ENCODE assay signal across 22 mouse cellular contexts in the genomic region with DNA sequence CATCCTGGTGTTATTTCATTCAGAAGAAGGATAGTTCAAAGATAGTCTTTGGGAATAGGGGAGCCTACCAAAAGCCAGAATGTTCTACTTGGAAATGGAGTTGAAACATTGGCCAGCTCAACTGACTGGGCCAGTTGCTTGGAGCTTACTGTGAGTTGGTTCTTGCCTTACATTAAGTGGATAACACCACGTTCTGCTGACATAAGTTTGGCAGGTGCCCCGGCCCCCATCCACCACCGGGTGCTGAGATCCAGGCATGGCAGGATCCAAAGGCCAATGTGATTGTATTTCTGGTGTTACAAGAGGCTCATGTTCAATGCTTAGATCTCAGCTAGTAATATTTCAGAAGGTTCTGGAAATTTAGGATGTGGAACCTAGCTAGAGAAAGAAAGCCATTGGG.
DNase-seq lines count a peak whose midpoint lies in the region; ATAC-seq lines count a peak whose summit lies in the region.
"Had no signal": no experiment of that assay in that cellular context is flagged by ENCODE, and none has a peak within 500 bp of the region (broad histone marks: within the 10 kb centered on the region; RNA-seq: fewer than 3 reads in every experiment).

No protein-coding gene starts in this region.

- H3K27ac ChIP-seq in heart, embryonic 12.5 days (ENCODE audit: poor library complexity, severe bottlenecking), result no peak overlapping the region
- H3K27ac ChIP-seq: embryonic facial prominence, embryonic 13.5 days; embryonic facial prominence, embryonic 15.5 days; forebrain, embryonic 10.5 days; forebrain, embryonic 12.5 days had no signal

- no peak for ATAC-seq in heart, embryonic 12.5 days (ENCODE audit: insufficient number of reproducible peaks, low FRiP score)
- ATAC-seq: forebrain, embryonic 14.5 days had no signal

- H3K36me3 ChIP-seq in heart, embryonic 12.5 days, result no peaks in the 10 kb centered on the region
- H3K36me3 ChIP-seq: embryonic facial prominence, embryonic 13.5 days; embryonic facial prominence, embryonic 15.5 days; forebrain, embryonic 10.5 days; forebrain, embryonic 12.5 days had no signal

- H3K4me2 ChIP-seq in heart, embryonic 12.5 days, result no peak overlapping the region
- H3K4me2 ChIP-seq: embryonic facial prominence, embryonic 13.5 days; embryonic facial prominence, embryonic 15.5 days; forebrain, embryonic 12.5 days had no signal

- intact Hi-C loops in heart, postnatal 10 days (cut with DNase I), result no loop called here
- intact Hi-C loops in heart, postnatal 25 days (cut with DNase I), result no loop called here

- H3K9ac ChIP-seq in heart, embryonic 12.5 days, result no peak overlapping the region
- H3K9ac ChIP-seq: embryonic facial prominence, embryonic 13.5 days; embryonic facial prominence, embryonic 15.5 days; forebrain, embryonic 12.5 days had no signal

- 80% methylated on average over 3 of the region's 3 CpGs for WGBS in heart, embryonic 12.5 days

- no peaks in the 10 kb centered on the region for H3K27me3 ChIP-seq in heart, embryonic 12.5 days (replicated peaks)
- H3K27me3 ChIP-seq: embryonic facial prominence, embryonic 13.5 days; embryonic facial prominence, embryonic 15.5 days; forebrain, embryonic 12.5 days had no signal

- no peaks in the 10 kb centered on the region for H3K4me1 ChIP-seq in heart, embryonic 12.5 days (replicated peaks)
- H3K4me1 ChIP-seq: embryonic facial prominence, embryonic 13.5 days; embryonic facial prominence, embryonic 15.5 days; forebrain, embryonic 10.5 days; forebrain, embryonic 12.5 days had no signal

- no peaks in the 10 kb centered on the region for H3K9me3 ChIP-seq in heart, embryonic 12.5 days (replicated peaks)
- H3K9me3 ChIP-seq: embryonic facial prominence, embryonic 13.5 days; embryonic facial prominence, embryonic 15.5 days; forebrain, embryonic 10.5 days; forebrain, embryonic 12.5 days had no signal

- DNase-seq in heart, adult 11 months, result peak; percentile 95
- no peak for DNase-seq in heart, postnatal 4 days
- peak; percentile 13 for DNase-seq in heart, adult 8-10 months (ENCODE audit: low spot score)
- DNase-seq in heart, postnatal 10 days, result peak; percentile 7 to 18
- DNase-seq in heart, postnatal 25 days (ENCODE audit: low spot score), result no peak
- DNase-seq: adrenal gland, adult 2 months; adrenal gland, postnatal 10 days; adrenal gland, postnatal 25 days; cerebellum, adult 11 months; cerebellum, adult 18-20 months; cerebellum, adult 8-10 months; cerebellum, adult 9-11 months; cerebellum, postnatal 14 days; cerebellum, postnatal 36 days; embryo, embryonic 11 days had no signal

- H3K4me3 ChIP-seq in heart, embryonic 12.5 days, result no peak overlapping the region
- H3K4me3 ChIP-seq: embryonic facial prominence, embryonic 13.5 days; embryonic facial prominence, embryonic 15.5 days; erythroblast, embryonic 14.5 days; forebrain, embryonic 10.5 days; forebrain, embryonic 12.5 days had no signal

Comparison
In these comparisons a context has a peak if more than half of its experiments do, and no peak if none do; other contexts are left out.
1. DNase-seq: peak in heart, adult 11 months (single experiment), heart, adult 8-10 months (single experiment) and heart, postnatal 10 days (2 of 2); none in heart, postnatal 4 days (single experiment) and heart, postnatal 25 days (single experiment).